Mouse (Mus musculus): ENCODE measurements around the gene Ticam1.

Gene Ticam1

GRCm38 (mm10) chr17:56290388-56291170 lies 14.0 kb upstream of the Ticam1 start:
- DNase-seq, result no peak

- no peak for DNase-seq
These were observed 13.1 kb upstream of the Ticam1 start for GRCm38 (mm10) chr17:56289371-56290331.

DNA sequence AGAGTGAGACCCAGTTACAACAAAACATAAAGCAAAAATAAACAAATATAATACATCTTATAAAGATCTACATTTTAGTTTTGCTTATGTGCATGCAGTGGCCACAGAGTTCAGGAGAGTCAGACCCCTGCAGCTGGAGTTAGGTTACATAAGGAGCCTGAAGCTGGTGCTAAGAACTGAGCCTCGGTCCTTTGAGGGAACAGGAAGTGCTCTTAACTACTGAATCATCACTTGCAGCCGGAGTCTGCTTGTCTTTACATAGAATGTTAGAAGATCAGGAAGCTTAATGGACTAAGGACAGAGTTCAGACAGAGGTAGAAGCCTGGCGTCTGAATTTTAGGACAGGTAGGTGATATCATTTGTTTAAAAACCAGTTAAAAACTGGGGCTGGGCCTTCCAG lies 12.3 kb upstream of the Ticam1 start:
- DNase-seq, result no peak

- DNase-seq, result no peak
These were observed 11.2 kb upstream of the Ticam1 start for GRCm38 (mm10) chr17:56287830-56288229.

DNA sequence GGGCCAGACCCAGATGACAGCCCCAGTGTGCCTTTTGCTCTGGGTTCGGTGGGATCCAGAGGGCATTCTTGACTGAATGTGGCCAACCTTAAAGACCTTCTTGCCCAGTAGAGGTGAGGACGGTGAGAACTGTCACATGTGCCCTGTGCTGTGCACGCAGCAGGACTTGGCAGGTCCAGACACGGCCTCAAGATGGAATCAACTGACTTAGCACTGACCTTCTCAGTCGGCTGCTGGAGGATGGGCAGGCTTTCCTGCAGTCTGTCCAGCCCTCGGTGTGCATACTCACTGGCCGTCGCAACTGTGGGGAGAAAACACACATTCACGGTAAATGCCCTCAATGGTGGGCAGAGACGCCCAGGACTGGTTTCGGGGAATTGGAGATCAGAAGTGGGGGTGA lies 9.4 kb upstream of the Ticam1 start:
- no peak for DNase-seq

DNA sequence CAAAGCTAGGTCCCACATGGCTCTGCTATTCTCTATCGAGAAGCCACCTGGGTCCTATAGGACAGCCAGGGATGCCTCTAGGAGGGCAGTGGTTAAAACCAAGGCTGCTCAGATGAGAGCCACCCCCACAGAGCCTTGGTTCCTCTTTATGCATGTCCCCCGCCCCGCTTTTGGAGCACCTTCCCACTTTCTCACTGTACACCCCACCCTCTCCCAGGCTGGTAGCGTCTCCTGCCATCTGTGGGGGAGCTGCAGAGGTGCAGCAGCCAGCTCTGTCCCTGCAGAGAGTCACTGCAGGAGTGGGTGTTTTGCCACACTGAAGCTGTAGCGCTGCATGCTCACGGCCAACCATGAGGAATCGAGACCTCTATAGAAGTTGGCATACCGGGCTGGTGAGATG lies 6.7 kb upstream of the Ticam1 start:
- no peak for DNase-seq

GRCm38 (mm10) chr17:56282802-56283201 lies 6.2 kb upstream of the Ticam1 start:
- no peak for DNase-seq

DNA sequence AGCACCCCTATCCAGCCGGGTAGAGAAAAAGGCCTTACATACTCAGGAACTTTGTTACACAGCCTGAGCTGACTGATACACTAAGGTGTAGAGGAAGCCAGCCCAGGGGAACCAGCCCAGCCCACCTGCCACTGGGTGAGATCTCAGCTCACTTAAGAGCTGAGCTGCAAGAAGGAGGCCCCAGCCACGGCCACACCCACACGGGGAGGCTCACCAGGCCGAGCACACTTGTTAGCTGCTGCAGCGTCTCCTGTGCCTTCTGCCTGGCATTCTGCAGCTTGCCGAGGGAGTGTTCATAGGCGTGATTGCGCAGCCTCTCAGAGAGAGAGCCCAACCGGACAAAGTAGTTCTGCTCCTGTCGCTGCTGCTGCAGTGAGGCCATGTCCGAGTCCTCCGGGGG lies 4.6 kb upstream of the Ticam1 start:
- DNase-seq, result no peak

- DNase-seq, result no peak
These were observed 3.0 kb upstream of the Ticam1 start for GRCm38 (mm10) chr17:56279481-56280155.

DNA sequence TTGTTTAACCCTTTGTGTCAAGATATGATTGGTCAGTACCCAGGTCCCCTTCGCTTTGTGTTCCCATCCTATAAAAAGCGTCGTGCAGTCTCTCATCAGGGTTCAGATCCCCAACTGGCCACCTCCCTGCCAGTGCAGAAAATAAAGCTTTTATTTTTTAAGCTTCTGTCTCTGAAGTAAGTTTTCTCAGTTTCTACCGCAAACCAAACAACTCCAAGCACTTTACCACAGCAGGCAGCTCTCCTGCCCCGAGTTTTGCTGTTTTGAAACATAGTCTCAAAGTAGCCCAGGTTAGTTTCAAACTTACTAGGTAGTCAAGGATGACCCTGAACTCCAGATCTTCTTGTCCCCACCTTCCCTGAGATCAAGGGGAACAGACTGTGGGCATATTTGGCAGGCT lies 1.8 kb upstream of the Ticam1 start:
- no peak for DNase-seq

DNA sequence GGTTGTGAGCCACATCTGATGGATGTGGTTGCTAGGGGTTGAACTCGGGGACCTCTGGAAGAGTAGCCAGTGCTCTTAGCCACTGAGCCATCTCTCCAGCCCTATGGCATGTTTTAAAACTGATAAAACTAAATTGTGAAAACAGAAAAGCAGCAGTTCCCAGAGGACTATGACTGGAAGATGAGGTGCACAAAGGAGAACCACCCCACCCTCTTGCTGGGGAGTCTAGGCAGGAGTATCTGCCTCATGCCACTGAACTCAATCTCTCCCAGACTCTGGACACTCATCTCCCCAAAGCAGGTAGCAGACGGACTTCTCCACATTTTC lies 944 bp upstream of the Ticam1 start:
- DNase-seq, result no peak

- peak; percentile 52 for DNase-seq
These were observed 625 bp downstream of the Ticam1 start for GRCm38 (mm10) chr17:56275842-56276480.

DNA sequence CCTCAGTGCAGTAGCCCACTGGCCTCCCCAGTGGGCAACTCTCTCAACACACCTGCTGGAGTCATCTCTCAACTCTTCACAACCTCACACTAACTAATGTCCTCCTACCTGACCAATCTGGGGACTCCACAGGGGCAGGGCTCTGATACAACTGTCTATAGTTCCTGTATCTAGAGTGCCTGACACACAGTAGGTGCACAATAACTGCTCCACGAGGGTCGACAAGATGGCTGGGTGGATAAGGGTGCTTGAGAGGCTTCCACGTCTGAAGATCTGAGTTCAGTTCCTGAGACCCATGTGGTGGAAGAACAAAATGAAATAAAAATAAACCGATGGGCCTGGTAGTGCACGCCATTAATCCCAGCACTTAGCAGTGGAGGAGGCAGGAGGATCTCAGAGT lies 2.6 kb downstream of the Ticam1 start:
- no peak for DNase-seq

DNA sequence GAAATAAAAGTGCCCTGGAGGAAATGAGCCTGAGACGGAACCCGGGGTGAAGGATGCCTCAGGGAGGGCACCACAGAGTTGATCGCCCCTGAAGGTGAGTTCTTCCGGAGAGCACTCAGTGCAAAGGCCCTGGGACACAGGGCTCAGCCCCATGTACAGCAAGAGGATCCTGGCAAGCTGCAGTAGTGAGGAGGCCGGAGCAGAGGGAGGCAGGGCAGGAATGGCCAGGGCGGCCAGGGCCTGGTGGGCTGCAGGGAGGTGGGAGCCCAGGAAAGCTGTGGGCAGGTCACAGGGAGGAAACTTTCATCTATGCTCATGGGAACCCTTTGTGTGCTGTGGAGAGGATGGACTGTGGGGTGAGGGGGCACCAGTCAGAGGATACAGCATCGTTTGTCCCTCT lies 3.1 kb downstream of the Ticam1 start:
- no peak for DNase-seq

DNA sequence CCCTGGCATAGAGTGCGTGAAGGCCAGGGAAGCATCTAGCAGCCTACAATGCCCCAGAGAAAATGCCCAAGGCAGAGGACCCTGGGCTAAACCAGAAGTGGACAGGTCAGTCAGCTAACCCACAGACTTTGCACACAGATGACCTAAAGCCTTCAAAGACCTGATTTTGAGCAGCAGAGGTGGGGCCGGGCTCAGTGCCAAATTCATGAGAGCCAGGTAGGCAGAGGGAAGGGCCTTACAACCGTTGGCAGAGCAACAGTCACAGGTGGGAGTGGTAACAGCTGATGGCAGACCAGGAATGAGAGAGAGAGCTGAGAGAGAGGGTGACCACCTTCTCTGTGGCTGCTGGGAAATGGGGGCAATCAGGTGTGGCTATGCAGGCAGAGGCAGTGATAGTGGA lies 3.9 kb downstream of the Ticam1 start:
- DNase-seq, result no peak

- no peak for DNase-seq
These were observed 4.9 kb downstream of the Ticam1 start for GRCm38 (mm10) chr17:56271609-56272253.

GRCm38 (mm10) chr17:56269741-56270140 lies 6.8 kb downstream of the Ticam1 start:
- DNase-seq, result no peak

GRCm38 (mm10) chr17:56269153-56269630 lies 7.4 kb downstream of the Ticam1 start:
- peak; percentile 90 for DNase-seq

DNA sequence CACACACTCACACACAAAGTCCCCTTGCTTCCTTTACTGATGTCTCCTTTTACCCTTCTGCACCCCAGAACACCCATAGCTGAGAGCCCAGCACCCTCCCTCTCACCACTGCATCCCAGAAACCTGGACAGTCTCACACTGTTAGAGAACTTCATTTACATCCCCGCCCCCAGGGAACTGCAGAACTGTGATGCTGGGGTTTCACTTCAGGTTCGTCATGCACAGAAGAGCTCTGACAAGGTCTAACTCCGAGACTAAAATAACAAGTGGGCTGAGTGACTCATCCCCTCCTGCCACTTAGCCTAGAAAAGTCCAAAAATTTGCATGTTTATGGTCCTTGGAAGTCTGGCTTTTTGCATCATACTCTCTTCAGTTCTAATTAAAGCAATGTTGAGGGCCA lies 10.3 kb downstream of the Ticam1 start:
- no peak for DNase-seq

DNA sequence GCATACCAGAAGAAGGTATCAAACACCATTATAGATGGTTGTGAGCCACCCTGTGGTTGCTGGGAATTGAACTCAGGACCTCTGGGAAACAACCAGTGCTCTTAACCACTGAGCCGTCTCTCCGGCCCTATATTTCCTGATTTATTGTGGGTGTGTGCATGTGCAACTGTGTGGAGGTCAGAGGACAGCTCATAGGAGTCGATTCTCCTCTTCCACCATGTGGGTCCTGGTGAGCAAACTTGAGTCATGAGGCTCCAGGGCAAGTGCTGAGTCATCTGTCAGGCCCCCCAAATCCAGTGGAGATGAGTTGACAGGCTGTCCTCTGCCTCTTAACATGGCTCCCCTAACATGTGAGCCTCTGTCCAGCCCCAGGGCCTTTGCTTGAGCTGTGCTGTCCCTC lies 10.7 kb downstream of the Ticam1 start:
- DNase-seq, result no peak

GRCm38 (mm10) chr17:56265011-56265410 lies 11.6 kb downstream of the Ticam1 start:
- no peak for DNase-seq

DNA sequence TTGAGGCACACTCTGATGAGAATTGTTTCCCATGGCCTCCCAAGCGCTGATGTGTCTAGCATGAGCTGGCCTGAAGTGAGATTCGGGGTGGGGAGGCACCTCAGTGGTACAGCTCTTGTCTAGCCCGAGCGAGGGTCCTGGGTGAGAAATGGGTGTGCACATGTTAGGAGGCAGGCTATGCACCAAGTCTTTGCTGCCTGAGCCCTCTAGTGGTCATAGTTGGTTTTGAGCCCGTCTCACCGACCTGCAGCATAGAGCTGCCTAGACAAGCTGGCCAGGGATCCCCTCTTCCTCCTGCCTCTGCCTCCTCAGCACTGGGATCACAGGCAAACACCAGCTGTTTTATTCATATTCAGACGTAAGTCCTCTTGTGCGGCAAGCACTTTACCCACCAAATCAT lies 12.6 kb downstream of the Ticam1 start:
- peak; percentile 83 for DNase-seq

All from cerebellum, adult 9-10 months (tissue).